Mouse (Mus musculus) kidney, postnatal 4 days (tissue): ENCODE data around the gene Fam181a.

ENCODE experiments used
- DNase-seq, 2 experiments: peaks; one replicate each; pipeline ENCODE4 v3.0.0; 2021; ENCODE audit warnings: mixed read lengths in 2 of 2

The Fam181a gene

DNA sequence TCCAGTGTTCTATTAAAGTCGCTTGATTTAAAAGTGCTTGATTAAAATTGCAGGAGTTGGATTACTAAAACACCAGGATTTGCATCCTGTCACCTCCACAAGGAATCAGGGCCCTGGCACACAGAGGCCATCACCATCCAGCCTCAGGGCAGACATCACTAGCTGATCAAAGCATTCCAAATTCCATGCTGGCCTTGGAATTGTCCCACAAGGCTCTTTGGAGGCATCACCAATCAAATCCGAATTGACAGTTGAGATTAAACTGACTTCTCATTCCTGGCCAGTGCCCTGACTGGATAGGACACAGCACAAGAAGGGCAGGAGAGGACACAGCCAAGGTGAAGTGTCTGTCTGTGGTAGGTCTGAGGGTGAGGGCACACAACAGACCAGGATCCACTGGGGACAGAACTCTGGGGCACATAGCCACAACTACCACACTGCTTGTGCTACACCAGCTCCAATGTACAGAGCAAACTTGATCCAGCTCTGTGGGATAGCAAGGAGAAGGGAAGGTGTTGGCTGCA, at the start of gene Fam181a:
TSS of gene Fam181a (plus strand) at position 232 of the 524 bp plus-strand sequence.
- DNase-seq: no peak

DNA sequence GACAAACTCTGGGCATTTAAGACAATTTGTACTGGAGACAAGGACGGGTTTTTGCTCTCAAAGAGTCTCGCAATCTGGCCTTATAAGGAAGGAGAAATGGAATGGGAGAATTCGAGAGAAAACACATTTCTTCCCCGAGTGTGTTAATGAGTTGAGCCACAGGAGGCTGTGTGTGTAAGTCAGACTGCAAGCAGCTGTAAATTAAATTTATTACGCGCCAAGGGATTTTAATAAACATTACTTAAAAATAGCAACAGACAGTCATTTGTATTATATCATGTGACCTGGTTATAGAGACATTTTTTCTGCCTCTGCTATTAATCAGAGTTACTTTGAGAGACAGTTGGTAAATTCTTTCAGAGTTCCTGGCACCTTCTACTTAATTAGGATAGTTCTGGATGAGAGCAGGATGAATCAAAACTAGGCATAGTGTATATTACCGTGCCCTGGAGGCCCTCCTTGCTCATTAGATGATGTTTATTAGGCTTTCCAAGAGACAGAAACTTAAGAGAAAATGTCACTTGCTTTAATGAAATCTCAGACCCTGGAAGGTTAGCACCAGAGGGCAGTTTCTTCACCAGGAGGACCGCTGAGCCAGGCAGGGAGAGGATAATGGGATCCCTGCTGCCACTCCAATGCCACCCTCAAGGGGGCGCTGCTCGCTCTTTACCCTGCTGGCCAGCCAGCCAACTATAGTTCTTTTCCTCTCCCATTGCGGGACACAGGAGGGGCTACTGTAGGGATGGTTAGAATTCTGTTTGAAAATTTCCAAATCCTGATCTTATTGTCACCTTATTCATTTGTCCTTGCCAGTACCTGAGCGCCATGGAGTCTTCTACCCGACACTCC, 48.5 kb upstream of the Fam181a start:
- DNase-seq: peak; percentile 42 to 45

DNA sequence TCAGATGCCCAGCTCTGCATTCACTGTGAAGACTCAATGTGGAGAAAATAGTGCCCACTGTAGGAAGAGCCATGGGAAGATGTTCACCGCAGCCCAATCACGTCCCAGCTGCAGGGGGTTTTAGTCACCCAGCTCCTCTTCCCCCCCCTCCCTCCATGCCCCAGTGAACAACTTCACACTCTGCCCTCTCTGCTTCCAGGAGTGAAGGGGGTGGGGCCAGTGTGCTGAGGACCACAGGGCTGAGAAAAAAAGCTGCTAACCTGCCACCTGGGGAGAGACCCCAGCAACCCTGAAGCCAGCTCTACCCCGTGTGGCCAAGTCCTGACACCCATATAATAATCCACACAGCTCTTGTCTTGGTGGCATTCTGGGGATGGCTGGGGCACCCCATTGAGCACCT, 44.2 kb upstream of the Fam181a start:
- DNase-seq: peak in 1 of 2 experiments; percentile 19

DNA sequence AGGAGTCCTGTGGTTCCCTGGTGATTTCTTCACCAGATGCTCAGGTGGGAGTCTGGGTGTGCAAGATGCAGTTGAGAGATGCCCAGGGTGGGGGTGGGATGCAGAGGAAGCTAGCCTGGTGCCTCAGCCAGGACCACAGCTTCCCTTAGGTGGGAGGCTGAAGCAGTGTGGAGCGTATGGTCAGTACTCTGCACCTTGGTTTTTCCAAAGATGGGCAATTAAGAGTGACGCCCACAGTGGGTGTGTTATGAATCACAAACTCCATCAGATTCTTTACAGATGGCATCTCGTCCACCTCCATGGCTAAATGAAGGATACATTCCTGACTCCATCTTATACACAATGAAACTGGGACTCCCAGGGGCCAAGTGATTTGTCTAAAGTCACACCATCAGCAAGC, 38.6 kb upstream of the Fam181a start:
- DNase-seq: no peak

DNA sequence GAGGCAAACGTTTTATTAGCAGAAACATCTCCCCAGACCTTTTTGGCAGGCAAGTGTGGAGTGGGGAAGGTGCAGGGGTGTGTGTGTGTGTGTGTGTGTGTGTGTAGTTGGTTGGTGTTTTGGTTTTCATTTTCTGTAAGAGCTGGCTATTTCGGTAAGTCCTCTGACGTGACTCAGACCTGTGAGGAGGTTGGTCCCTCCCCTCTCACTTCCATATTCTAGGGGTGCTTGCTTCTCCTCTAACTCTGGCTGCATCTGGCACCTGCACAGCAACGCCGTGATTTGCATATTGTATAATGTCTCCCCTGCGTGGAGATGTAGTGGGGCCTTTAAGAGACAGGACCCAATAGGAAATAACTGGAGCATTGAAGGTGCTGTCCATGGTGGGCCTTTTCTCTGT, 37.7 kb upstream of the Fam181a start:
- peak; percentile 12 to 23 for DNase-seq

DNA sequence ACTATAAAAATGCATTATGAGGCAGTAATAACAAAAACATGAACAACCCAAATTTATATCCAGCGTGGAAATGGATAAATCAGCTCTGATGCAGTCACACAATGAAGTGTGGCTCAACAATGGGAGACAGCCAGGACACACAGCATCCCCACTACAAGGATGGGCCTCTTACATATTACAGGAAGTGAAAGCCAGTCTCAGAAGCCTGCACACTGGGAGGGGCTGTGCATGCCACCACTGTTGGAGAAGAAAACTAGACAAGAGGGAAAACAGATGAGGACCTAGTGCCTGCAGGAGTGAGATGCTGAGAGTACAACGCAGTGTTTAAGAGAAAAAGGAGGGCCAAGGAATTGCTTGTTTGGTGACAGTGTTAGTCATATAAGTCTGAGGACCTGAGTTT, 37.0 kb upstream of the Fam181a start:
- DNase-seq: no peak

DNA sequence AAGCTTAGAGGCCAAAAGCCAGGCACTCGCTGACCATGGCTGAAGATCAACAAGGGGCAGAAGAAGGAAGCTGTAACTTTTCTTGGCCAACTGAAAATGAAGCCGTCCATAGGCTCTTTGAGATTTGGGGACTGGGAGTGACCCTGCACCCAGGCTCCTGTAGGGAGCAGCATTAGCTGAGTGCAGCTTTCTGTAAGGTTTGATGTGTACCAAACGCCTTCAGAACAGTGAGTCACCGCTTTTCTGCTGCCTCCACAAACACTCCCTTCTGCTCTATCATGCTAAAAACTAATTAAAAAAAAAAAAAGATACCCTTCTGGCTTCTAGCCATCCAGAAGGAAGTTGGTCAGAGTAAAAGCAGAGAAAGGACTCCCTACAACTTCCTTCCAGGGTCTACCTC, 34.4 kb upstream of the Fam181a start:
- no peak for DNase-seq

DNA sequence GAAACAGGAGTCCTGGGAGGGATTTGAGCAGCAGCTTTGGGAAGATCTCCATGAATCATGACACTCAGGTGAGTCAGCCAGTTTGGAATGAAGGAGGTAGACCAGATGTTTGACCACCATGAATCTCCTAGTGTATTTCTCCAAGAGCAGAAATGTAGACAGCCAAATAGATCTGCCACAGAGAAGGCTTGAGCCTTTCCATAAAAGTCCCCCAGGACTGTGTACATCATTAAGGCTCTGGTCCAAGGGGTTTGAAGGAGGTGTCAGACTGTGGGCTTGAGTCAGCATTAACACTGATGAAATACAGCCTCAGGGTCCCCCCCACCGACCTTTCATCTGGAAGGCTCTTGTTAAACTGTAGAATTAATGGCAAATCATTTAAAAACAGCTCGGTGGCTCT, 29.3 kb upstream of the Fam181a start:
- peak; percentile 53 to 69 for DNase-seq

DNA sequence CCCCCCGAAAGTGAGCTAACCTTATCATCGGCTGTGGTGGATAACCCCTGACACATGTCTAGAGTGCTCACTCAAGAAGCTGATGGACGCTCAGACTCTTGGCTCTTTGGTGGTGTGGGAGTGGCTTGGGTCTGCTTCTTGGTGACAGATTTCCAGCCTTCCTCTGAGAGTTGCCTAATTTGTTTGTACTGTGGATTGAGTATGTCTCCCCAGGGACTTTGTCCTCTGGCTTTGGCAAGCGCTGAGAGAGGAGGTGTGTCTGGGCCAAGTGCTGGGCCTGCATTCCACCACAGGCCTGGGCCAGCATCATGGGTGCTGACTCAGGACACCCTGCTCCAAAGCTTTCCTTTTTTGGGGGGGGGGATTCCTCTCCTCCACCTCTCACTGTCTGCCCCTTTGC, 28.9 kb upstream of the Fam181a start:
- DNase-seq: peak; percentile 54 to 69

DNA sequence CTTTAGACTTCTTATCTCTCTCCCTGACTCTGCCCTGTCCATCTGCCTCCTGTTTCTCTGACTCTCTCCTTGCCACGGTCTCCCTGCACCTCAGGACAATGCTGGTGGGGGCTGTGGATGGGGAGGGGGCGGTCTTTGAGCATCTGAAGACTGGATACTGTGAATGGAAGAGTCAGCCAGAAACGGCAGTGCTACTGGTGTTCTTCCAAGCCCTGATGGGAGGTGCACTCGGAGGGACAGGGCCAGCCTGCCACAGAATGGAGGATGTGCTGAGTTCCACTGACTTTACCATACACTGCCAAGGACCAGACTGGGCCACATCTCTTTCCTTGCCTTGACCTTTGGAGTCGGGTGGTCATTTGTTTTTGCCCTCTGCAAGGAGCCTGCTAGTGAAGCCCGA, 27.8 kb upstream of the Fam181a start:
- no peak for DNase-seq

DNA sequence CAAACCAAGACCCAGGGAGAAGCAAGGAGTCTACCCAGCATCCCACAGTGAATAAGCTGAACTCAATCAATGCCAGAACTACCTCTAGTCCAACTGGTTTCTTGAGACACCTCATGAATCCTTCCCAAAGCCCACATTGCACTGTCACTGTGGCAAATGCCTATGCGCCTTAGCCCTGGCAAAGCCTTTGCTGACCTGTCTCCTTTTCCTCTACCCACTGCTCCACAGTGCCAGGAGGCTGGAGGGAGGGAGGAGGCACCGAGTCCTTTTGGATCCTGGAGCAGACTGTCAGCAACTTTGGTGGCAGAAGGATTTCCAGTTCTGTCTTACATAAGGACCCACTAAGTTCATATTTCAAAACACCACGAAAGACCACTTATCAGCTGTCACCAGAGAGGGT, 27.4 kb upstream of the Fam181a start:
- no peak for DNase-seq

DNA sequence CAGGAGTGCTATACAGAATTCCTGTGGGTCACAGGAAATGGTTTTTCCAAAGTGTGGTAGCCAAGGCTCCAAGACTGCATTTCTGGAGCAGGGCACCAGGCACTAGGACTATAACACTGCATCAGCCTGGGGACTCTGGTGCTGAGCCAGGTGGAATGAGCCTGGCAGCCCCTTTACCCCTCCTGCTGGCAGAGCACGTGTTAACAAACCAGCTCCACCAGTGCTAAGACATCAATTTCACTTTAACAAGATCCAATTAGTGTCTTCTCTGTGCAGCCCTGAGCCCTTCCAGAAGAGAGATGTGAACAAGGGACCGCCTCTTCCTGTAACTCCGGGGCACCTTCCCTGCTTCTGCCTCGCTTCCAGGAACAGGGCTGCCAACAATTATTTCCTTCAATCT, 23.5 kb upstream of the Fam181a start:
- DNase-seq: no peak

DNA sequence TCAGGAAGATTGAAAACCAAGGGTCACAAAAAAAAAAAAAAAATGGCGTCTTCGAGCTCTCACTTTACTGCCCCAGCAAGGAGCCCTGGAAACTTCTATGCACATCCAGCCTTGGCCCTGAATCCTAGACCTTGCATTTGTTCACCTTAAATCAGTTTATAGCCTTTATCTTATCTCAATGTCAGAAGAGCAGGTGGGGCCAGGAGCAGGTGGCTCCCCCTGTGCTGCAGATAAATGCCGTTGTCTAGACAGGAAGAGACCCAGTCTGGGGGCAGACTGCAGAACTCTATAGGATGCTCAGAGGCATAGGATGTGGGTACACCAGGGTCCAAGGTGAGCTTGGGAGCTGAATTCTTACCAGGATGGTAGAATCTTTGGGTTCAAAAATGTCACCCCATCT, 18.4 kb upstream of the Fam181a start:
- DNase-seq: no peak

DNA sequence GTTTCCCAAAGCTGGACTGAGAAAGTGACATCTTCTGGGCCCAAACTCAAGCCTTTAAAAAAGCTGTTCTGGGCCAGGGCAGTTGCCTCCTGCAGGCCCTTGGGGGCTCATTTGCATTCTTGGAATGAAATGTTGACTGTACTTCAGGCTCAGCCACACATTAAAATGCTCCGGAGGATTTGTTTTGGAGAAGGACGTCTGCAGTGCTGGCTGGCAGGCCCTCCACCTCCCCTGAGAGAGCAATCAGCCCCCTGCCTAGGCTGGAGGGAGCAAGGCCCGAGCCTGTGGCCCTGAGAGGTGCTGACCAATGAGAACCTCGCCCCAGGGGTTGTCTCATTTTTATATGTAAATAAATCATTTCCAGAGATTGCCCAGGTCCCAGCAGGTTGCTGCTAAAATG, 14.5 kb upstream of the Fam181a start:
- DNase-seq: no peak

DNA sequence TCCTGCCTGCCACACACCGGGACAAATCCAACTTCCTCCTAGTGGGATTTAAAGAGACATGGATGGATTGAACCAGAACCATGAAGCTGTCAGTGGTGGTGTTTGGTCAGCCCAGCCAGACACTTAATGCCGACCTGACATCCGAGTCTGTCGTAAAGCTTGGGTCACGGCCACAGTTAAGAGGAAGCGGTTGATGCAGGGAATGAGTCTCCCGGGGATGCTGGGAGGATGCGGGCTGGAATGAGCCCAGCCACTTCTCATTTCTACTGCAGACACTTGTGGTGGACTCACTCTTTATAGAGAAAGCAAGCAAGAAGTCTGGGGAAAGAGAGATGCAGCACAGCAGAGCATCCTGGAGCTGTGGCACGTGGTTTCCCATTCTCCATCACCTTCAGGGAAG, 10.3 kb upstream of the Fam181a start:
- DNase-seq: peak; percentile 73 to 79

DNA sequence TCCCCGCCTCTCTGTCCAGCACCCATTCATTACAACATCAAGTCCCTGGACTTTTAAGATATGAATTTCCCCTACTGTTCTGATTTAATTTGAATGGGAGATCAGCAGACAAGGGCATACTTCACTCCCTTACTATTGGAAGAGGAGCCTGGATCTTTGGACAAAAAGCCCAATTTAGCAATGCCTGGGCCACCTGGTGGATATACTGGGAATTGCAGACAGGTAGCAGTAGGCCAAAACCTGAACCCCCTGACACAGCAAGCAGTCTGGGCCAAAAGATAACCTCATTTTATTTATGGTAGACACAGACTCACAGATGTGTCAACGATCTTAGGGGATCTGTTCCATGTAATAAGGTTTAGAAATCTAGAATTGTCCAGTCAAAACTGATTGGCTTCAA, 9.1 kb upstream of the Fam181a start:
- DNase-seq: peak; percentile 80 to 82

DNA sequence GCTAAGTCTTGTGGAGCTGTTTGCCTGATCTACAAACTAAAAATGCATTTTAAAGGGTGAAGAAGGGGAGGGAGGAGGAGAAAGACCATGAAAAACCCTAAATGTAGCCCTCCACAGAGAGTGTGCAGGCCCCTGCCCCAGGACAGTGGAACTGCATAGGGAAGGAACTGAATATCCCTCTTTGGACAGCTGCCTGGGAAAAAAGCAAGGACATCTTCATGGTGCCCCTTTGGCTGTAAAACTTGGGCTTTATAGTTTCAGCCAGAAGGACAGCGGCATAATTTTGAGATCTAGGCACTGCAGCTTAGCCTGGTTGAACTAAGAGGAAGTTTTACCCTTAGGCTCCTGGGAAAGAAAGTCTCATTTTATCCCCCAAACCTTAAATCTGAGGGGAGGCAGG, 7.8 kb upstream of the Fam181a start:
- no peak for DNase-seq

DNA sequence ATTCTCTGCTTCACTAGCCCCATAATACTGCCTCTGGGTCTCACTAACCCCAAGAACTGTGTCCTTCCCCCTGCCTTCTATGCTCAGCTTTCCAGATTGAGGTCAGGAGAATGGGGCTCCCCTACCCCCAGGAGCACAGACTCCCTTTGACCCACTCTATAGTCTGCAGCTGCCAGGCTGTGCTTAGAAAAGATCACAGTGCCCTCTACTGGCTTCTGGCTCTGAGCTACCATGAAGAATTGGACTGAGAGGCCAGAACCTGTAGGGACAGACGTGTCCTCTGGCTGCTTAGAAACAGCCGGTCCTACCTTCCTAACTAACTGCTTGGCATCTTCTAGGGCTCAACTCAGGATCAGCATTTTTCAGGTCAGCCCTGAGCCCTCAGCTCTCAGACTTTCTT, 4.6 kb upstream of the Fam181a start:
- peak; percentile 33 to 52 for DNase-seq

DNA sequence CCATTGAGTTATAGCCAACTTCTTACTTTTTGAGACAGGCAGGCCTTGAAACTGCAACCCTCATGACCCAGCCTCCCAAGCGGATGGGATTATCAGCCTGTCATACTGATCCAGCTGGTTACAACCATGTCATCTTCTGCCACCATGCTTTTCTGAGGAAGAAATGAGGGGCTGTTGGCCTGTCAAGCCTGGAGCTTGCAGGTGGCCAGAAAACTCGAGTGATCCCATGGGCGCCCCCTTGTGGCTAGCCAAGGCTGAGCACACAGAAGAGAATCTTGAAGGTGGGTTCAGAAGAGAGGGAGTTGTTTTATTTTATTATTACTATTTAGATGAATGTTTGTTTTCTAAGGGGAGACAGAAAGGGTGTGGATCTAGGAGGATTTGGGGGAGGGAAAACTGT, 4.1 kb upstream of the Fam181a start:
- DNase-seq: peak; percentile 78 to 80

DNA sequence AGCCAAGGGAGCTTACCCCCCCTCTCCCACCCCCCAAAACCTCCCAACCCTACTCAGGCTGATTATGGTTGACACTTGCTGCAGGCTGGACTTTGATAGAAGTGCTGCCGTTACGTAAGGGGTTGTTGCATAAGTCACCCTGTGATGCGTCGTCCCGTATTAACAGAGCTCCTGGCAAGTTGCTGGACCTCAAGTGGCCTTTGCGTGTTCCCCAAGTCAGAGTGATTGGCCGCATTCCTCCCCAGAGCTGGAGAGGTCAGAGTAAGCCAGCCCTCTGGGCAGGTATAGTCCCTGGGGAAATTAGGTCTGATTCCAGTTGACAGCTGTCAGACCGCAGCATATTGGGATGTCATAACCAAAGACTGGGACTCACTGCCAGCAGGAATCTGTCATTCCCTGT, 1.1 kb downstream of the Fam181a start:
- no peak for DNase-seq

DNA sequence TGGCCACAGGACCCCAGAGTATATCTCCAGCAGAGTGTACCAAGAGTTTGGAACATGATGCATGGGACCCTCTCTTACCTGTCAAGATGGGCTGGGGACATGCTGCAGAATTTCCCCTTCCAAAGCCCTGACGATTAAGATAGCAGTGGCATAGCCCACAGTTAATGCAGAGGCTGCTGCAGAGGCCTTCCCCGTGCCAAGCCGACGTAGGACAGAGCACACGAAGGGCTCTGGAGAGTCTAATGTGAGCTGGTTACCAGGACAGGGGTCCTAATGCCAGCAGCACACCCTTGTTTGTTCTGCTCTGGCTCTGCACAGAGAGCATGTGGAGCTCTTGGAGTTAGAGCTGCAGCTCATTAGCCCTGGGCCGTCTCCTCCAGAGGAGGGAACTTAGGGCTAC, 2.5 kb downstream of the Fam181a start:
- DNase-seq: no peak

DNA sequence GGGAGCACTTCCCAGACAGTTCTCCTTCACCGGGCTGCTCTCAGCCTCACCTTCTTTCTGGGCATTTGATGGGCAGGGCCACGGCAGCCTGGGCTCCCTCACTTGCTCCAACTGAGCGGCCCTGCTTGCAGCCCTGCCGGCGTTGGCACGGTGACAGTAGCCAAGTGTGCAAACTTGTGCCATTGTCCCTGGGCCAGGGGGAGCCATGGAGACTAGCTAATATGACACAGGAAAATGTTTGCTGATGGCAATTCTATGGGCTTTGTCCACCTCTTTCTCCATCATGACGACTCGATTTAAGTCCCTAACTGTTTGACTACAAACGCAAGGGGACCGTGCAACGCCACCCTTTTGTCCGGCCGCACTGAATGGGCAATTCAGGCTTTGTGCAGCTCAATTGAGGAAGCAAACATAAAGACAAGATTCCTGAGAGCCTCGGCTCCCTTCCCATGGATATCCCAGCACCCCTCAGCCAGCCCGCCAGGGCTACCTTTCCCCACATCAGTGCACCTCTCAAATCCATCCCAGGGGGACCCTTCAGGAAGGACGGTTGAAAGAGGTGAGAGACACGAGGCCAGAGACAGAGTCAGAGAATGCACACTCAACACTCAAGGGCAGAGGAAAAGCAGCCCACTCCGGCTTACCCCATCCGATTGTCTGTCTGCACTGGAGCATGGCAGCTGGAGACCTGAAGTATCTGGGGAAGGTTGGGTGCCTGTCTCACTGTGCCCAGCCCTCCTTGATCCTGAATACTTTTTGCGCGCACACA, 3.3 kb downstream of the Fam181a start:
- DNase-seq: no peak

DNA sequence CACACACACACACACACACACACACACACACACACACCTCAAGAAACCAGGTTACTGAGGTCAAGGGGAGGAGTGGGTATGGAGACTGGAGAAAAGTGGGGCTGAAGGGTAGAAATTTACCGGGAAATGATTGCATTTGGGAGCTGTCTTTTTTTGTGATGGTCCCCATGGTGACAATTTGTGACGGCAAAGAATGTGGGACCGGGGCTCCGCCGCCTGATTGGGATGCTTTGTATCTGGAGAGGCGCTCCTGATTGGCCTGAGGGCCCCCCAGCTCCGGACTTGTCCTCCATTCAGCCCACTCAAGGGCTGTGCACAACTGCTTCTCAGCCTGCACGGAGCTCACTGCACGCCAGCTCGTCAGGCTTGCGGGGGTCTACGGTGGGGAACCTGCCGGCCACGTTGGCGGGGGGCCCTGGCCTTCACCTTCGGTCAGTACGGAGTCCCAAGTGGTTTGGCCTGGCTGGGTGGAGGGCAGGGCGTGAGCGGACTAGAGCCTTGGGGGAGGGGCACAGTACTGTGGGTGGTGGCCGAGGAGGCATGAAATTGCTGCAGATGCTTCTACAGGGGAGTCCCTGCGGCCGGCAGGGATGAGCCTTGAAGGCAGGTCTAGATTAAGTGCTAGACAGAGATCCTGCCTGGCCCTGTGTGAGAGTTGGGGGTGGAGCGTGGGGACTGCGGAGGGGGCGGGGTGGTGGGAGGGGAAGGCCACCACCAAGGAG, 4.0 kb downstream of the Fam181a start:
- peak; percentile 27 to 48 for DNase-seq
